Mouse (Mus musculus) T-helper 2 cell (primary cell): Measurements from ENCODE around the gene Pwwp2b.

Experiments
- in situ Hi-C: fragments of 300-600 bp; cut with MboI, MseI; formaldehyde crosslinking; loops from one replicate; pipeline ENCODE4 v1.15.1; 2025; ENCODE audit warnings: high pct_unique_total_duplicates

The Pwwp2b gene

DNA sequence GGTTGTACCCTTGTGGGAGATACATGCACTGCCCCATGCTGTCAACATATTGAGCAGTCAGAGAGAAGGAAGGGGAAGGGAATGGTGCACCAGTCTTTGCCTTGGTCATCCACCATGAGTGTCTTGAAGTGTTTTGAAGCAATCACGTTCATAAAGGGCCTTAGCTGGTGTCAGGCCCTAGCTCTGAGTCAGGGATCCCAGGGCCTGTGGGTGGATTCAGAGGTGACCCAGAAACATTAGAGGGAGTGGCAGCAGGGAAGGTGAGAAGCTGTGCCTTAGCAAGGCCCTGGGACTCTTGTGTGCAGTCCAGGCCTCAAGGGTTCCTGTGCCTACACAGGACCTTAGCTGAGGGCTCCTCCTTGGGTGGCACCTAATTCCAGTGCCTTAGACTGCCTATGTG, 24.2 kb upstream of the Pwwp2b start:
- in situ Hi-C loops: no loop called here

DNA sequence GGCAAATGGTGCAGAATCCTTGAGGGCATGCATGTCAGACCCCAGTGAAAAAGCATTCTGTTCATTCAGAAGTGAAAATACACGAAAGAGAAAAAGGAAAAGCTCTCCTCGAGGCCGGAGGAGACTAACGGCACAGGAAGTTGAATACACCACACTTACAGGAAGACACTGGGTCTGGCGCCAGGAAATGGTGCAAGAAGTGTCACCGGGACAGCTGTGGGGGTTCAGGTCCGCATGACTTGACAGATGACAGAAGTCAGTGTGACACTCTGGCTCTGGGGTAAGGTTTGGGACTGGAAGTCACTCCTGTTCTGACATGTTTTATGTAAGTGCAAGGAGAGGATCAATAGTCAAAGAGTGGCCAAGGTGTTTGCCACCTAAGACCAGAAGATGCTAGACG, 23.6 kb upstream of the Pwwp2b start:
- in situ Hi-C loops: loop anchor here (5.0 kb wide), 1 partner anchor 78 kb away; no protein-coding TSS in a partner anchor

DNA sequence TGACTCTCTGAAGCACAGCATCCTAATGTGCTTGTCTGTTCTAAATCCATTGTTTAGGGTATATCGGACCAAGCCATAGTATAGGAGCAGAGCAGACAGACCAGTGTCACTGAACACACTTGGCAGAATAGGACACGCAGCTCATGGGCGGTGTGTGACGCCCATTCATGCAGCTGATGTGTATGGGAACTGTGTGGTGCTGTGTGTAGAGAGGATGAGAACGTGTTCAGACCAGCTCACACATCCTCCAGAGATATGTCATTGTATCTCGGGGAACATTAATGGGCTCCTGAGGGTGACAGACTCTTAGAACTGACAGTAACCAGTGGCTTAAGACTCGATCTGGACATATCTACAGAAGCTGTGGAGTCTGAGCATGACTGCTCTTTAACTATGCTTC, 21.9 kb upstream of the Pwwp2b start:
- in situ Hi-C loops: loop anchor here (5.0 kb wide), 1 partner anchor 76 kb away; no protein-coding TSS in a partner anchor

DNA sequence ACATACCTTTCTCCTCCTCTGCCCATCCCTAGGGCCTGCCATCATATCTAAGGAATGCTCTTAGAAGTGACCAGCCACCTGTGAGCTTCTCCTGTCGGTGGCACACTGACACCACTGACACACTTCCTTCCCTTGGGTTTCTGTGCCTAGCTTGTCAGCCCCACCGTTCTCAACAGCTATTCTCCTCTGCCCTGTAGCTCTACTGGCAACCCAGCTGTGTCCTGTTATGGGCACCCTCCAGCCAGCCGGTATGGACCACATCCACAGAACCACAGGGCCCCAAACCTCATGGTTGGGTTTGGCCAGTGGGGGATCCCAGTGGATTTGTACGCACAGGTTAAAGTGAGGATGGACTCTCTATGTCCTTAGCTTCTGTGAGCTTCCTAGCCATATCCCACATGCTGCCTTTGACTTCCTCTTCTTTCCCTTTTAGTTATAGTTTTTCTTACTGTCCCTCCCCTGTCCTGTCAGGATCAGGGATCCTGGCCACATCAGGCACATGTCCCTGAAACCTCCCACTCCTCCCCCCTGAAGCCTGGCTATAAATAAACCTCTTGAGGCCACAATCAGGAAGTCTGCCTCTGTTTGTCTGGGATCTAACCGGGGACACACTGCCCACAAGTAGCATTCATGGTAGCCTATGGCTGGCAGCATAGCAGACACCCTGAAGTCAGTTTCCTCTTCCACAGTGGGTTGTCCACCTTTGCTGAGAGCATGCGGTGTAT, 19.7 kb upstream of the Pwwp2b start:
- in situ Hi-C loops: loop anchor here (5.0 kb wide), 1 partner anchor 74 kb away; no protein-coding TSS in a partner anchor

DNA sequence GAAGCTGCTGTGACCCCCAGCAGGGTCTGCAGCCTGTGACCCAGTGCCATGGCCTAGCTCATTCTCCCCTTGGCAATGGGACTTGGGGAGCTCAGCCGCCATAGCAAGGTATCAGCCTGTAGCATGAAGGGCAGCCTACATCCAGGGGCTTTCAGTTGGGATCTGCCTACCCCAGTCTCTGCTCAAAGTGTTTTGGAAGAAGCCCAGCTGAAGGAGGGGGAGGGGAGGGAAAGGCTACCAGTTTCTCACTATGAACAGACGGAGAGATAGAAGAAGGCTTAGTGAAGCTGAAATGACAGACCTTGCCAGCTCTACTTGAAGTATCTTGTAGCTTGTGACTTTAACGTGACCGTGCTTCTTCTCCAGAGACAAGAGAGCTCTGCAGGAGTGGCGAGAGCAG, 18.4 kb upstream of the Pwwp2b start:
- in situ Hi-C loops: loop anchor here (5.0 kb wide), 2 partner anchors 72 to 232 kb away; no protein-coding TSS in a partner anchor

DNA sequence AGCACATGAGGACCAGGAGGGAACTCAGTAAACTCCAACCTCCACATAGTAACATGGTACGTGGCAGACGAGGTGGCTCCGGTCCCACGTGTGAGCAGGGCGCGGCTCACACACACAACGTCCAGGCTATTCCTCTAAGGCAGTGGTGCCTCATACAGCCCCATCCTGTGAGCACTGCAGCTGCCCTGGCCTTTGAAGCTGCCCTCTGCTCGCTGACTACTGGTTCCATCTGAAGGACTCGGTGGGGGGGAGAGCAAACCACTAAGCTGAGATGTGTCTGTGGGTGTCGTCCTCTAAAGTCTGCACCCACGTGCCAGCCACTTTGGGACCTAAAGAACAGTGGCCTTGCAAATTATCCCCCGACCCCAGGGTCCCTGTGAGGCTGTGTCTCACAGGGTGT, 18.0 kb upstream of the Pwwp2b start:
- in situ Hi-C loops: loop anchor here (5.0 kb wide), 1 partner anchor 232 kb away; no protein-coding TSS in a partner anchor

DNA sequence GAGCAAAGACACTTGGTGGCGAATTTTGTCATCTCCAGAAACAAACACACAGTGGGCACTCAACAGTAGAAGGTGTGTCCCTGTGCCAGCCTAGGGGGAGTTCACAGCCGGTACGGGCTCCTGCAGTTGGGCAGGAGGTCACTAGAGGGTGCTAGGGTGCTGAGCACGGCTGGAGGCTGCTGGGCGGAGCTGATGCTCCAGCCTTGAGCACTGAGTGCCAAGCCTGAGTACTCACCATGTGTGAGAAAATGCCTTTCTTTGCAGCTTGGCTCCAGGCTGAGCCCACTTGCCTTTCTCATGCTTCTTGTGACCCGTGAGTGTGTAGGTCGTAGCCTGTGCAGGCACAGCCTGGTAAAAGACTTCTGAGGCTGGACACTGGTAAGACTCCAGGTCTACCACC, 14.6 kb upstream of the Pwwp2b start:
- in situ Hi-C loops: loop anchor here (5.0 kb wide), 1 partner anchor 229 kb away; no protein-coding TSS in a partner anchor

DNA sequence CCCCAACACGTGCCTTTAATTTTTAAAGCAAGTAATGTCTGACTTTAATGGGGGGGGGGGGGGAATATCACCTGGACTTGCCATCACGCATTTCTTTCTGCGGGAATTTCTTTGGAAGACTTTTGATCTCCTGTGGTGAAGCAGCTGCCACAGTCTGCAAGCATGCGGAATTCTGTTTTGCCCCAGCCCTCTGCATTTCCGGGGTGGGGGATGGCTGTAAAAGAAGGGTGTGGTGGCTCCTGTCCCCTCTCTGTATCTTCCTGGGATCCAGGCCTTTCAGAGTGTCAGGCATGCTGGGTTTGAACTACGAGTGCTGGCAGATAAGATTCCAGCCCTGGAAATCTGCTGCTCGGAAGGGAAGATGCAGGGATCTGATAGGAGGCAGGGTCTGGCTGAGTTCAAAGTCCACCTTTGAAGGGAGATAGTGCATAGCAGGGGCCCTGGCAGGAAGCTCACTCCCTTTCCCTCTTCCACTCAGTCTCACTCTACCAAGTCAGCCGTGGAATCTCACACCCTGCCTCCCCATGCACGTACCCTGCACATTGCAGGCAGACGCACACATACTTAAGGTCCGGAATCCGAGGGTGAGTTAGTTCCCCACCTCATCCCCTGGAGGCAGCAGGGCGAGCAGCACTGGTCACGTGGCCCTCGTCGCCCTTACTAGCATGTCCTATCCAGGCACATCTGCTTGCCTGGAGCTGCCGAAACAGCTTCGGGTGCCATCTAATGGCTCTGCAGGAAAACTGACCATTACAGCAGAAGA, 13.7 kb upstream of the Pwwp2b start:
- in situ Hi-C loops: loop anchor here (5.0 kb wide), 1 partner anchor 228 kb away; no protein-coding TSS in a partner anchor

DNA sequence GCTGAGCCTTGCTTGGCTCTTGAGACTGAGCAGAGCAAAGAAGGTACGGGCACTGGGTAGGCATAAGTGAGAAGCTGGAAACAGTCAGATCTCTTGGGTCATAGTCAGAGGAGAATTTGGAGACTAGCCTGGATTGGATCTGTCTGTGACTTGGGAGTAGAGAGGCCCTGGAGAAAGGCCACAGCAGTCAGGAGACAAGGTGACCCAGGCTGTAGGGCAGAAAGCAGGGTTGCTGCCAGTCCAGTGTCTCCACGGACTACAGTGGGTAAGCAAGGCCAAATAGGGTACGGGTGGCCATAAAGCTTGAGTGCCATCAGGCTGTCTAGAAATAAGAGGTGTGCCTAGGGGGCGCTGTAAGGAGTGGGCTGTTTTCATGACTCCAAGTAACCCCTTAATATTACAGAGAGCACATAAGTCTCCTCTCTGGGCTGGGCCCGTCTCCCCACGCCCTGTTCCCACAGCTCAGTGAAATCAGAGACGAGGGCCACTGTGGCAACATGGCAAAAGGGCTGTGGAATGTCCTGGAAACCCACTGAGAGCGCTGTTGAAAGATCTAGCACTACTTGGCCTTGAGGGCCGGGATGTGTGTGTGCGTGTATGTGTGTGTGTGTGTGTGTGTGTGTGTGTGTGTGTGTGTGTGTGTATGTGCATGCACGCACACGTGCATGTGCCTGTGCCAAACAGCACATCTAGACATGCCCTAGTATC, 12.5 kb upstream of the Pwwp2b start:
- in situ Hi-C loops: no loop called here

DNA sequence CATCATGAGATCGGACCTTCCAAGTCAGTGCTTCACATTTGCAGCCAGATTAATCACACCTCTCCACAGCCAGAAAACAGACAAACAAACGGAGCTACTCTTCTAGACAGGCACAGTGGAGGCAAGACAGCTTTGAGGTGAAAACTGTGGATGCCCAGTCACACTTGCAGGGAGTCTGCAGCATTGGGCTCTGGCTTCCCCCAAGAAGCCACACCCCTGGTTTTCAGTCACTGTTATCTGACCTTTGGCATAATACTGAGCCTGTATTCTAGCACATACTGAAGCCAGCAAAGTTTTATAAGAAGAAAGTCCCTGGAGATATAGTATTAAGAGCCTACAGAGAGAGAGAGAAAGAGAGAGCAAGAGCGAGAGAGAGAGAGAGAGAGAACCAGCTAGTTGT, 8.8 kb upstream of the Pwwp2b start:
- in situ Hi-C loops: no loop called here

DNA sequence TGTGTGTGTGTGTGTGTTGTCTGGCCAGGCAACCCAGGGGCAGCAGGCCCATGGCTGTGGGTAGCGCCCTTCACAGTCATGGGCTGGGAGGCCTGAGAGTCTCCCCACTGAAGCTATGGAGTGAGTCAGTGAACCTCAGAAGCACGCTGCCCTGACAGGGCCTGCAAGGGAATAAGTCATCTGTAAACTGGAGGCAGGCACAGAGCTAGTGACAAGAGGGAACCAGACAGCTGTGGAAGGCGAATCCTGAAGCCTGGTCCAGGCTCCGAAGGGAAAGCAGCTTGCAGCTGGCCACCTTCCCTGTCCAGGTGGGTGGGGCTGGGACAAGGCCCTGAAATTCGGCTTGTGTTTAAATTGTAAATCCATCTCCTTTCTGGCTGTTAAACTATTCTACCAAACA, 2.2 kb upstream of the Pwwp2b start:
- in situ Hi-C loops: loop anchor here (10.0 kb wide), 1 partner anchor 1931 kb away; the partner anchor contains the start of gene Ebf3

DNA sequence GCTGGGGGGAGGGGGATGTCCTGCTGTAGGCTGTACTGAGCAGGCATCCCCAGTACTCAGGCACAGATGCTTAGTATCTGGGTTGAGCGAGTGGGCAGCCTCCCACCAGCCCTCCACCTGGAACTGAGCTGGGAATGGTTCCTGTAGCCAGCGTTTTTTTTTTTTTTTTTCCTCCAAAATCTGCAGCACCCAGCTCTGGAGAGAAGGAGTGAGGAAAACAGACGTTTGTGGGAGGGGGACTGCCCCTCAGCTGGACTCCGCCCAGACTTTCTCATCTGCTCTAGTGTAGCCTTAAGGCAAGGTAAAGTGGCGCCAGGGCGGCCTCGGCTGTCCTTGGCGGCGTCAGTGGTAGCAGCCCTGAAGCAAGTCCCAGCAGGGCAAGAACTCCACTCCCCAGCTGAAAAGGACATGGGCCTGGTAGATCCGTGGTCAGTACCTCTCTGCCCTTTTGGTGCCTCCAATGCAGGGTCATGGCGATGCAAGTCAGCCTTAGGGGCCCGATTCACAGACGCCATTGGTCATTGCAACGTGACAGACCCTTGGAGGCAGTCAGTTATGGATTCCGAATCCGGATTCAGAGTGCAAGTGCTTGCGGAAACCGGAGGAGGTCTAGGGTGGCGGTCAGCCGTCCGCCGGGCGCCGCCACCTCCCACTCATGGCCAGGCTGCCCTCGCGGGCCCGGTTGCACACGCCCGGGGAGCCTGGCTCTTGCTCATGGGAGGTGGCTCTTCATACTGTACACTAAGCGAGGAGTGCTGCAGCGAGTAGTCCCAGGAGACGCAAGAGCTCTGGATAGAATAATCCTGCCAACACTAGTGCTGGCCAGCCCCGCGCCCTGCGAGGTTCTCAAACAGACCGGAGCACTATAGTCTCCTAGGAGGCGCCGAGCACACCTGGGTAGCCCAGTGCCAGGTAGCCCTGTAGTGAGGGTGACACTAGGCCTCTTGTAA, 1.1 kb upstream of the Pwwp2b start:
- in situ Hi-C loops: loop anchor here (10.0 kb wide), 1 partner anchor 1932 kb away; the partner anchor contains the start of gene Ebf3

DNA sequence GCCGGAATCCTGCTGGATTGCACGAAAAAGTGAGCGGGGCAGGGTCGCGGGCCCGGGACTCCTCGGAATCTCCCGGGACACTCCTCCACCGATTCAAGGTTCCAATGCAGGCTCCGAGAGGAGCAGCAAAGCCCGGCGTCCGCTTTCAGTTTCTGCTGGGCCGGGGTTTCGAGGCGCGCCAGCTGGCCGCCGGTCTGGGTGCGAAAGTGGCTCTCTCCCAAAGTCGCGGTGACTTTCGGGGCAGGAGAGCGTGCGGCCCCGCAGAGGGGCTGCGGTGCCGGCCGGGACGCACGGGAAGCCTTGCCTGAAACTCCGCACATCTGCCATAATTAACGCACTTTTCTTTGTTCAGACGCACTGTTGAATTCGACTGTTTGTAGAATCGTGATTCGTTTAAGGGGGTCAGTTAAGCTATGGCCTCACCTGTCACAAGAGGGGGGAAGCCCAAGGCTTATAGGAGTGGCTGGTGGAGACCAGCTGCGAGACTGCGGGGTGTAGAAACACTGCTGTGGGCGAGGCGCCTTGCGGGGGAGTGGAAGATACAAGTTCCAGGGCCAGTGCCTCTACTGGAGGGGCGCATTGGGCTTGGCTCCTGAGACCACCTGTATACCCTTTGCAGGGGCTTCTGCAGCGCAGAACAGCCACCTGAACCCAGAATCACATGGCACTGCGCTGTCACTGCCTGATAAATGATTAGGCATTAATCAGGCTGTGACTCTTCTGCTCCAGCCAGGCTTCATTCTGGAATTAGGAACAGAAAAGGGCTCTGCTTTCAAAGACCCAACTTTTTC, 528 bp downstream of the Pwwp2b start:
- in situ Hi-C loops: loop anchor here (10.0 kb wide), 1 partner anchor 1934 kb away; the partner anchor contains the start of gene Ebf3

DNA sequence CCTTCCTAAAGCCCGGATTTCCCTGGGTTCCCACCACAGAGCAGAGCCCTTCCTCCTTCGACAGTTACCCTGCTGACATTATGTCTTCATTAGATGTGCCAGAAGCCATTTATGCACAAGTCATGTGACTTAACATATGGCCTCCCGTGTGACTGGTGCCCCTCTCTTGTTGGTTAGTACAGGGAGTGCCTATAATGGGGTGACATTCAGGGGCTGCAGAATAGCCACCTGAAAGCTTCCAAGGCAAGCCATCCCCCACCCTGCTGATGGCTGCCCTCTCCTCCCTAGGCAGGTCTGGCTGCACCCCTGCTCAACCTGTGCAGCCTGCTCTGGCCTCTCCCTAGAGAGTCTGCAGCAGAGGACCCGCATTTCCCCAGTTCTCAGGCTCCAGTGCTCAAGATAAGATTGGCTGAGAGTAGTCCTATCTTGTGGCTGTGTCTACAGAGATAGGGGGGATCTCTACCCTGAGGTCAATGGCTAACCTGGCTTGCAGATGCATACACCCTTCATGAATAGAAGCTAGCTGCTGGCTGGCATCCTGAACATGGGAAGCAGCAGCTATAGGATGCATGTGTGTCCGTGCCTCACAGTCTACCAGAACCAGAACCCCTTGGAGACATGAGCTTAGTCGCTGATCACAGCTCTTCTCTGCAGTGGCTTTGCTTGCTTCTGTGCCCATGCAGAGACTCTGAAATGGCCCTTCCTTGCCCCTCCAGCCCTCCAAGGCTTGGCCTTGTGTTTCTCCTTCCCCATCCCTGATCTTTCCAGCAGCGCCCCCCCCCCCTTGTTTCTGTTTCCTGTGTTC, 1.3 kb downstream of the Pwwp2b start:
- in situ Hi-C loops: loop anchor here (10.0 kb wide), 1 partner anchor 1935 kb away; the partner anchor contains the start of gene Ebf3

DNA sequence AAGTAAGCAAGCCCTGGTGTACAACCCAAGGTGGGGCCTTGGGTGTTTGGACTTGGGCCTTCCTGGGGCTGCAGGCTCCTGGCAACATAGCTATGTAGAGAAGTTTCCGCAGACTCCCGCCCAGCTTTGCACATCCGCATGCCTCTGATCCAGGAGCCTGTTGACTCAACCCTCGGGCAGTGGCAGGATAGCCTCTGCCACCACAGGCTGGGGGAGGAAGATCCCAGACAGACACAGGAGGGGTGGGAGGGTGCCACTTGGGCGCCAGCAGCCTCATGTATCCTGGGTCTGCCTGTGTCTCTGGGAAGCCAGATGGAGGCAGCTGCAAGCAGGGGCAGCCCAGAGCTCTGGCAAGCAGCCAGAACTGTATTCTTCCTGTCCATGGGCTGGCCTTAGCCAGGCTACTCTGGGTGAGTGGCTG, 3.6 kb downstream of the Pwwp2b start:
- in situ Hi-C loops: no loop called here

DNA sequence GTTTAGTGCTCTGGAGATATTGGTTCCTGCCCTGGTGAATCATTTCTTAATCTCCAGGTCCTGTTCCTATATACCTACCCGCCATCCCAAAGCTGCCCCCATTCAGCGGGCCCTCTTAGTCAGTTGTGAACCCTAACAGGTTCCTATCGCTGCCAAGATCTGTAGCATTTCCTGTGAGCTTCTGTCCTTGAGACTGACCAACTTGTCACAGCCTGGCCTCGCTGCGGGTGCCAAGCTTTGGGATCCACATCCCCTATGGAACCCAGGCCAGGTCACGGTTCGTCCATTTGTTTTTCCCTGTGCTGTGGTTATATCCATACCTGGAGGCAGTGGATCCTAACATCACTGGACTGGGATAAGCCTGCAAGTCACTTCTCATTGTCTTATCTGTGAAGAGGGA, 4.3 kb downstream of the Pwwp2b start:
- in situ Hi-C loops: no loop called here

DNA sequence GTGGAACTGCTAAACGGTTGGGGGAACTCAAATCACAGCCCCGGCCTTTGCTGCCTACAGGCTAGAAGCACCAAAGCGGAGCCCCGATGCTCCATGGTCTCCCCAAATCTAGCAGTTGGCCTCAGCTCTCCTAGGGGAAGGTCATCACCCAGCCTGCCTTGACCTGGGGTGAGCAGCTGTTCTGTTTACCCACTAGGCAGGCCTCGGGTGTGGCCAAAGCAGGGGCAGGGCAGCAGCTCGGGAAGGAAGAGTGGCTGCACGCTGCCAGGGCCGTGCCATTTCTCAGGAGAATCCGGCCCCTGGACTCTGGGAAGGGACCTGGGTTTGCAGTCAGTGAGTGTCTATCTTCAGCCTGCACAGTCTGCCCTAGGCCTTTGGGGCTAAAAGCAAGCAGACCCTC, 4.7 kb downstream of the Pwwp2b start:
- in situ Hi-C loops: no loop called here

DNA sequence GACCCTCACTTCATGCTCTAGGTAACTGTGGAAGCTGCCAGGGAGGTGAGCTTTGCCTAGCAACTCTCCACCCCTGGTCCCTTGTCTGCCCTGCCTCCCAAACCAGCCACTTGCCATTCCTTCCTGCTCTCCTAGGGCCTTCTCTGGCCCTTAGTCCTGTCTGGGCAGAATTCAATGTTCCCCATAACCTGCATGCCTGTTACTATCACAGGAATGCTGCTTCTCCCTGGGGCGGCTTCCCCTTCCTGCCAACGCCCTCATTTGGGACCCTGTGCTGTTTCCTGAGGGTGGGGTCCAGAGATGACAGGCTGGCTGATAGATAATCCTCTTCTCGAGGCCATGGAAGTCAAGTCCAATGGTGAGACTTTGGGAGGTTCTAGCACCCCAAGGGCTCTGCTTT, 5.2 kb downstream of the Pwwp2b start:
- in situ Hi-C loops: no loop called here

DNA sequence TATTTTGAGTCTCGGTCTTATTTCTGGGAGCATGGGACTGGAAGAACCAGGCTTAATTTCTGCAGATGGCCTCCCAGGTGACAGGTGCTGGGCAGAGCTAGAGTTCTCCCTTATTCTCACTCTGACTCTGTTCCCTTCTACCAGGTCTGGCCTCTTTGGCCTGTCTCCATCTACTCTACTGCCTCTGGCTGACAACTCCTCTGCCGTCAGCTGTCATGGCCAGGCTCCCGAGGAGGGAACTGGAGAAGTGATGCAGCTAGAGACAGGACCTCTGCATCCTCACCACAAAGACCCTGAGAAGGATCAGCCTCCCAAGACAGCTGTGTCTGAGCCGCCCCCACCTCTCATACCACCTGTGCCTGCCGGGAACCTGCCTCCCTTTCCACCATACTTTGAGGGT, 6.3 kb downstream of the Pwwp2b start:
- in situ Hi-C loops: no loop called here
